Mouse (Mus musculus): ENCODE measurements around the gene Trabd2b. TPM values are rescaled to one million over a fixed set of nuclear protein-coding genes. Genes with fewer than 3 reads are reported as not detected.

Gene Trabd2b
- polyA plus RNA-seq, 1 experiment, result 0.63 TPM

DNA sequence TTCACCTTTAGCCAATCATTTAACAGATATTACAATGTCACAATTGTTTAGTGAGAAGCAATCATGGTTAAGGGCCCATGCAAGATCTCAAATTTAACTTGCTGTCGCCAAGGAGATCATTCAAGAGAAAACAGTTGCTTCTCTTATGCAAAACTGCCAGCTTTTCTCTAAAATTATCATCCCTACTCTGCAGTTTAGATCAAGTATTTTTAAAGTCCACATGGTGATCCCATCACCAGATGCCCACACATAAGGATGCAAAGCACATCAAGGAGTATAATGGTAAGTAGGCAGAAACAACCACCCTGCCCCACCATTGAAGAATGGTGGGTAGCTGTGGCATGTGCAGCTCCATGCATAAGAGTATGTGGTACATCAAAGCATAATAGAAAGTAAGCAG, 229.8 kb downstream of the Trabd2b start:
- Histone ChIP-seq H3K4me3 (ENCODE audit: low read depth, low read length) (no peak overlapping the region), H3K27me3 (ENCODE audit: control insufficient read depth, insufficient read depth, low read length, poor library complexity, severe bottlenecking) (no peaks in the 10 kb centered on the region), H3K27ac (ENCODE audit: insufficient read depth, low read length) (no peak overlapping the region), H3K4me1 (ENCODE audit: control insufficient read depth, insufficient read depth, low read length) (no peaks in the 10 kb centered on the region), H3K36me3 (ENCODE audit: control insufficient read depth, insufficient read depth, low read length, poor library complexity, severe bottlenecking) (no peaks in the 10 kb centered on the region), H3K9me3 (replicated peaks; ENCODE audit: control insufficient read depth, insufficient read depth, low read length, poor library complexity, severe bottlenecking) (no peaks in the 10 kb centered on the region), H3K9ac (ENCODE audit: low read depth, poor library complexity, severe bottlenecking) (no peak overlapping the region)
- TF ChIP-seq EP300 (IDR thresholded peaks at IDR 0.05; ENCODE audit: insufficient read depth, low read depth, low read length) (no peak), POLR2A (IDR thresholded peaks at IDR 0.05; ENCODE audit: insufficient read depth, low read length) (no peak), CTCF (IDR thresholded peaks at IDR 0.05; ENCODE audit: low read depth, low read length) (no peak)

DNA sequence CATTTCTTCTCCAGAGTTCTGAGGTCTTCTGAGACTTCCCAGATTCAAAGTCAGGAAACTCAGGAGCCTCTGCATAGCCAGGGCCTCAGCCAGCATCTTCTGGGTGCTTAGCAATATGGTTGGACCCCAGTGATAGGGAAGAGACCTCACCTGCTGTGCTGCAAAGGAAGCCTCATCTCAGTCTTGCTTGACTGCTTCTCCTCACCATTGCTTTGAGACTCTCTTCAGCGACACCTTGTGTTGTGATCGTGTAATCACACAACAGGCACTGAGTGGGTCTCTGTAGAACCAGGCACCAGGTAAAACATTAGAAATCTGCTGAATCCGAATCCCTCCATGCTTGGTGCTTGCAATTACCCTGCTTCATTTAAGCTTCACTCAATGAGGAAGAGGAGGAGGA, 230.6 kb downstream of the Trabd2b start:
- no peak overlapping the region for H3K4me3 ChIP-seq (ENCODE audit: low read depth, low read length)
- no peaks in the 10 kb centered on the region for H3K27me3 ChIP-seq (ENCODE audit: control insufficient read depth, insufficient read depth, low read length, poor library complexity, severe bottlenecking)
- H3K9ac ChIP-seq (ENCODE audit: low read depth, poor library complexity, severe bottlenecking), result no peak overlapping the region
- H3K36me3 ChIP-seq (ENCODE audit: control insufficient read depth, insufficient read depth, low read length, poor library complexity, severe bottlenecking), result no peaks in the 10 kb centered on the region
- no peaks in the 10 kb centered on the region for H3K4me1 ChIP-seq (ENCODE audit: control insufficient read depth, insufficient read depth, low read length)
- no peaks in the 10 kb centered on the region for H3K9me3 ChIP-seq (replicated peaks; ENCODE audit: control insufficient read depth, insufficient read depth, low read length, poor library complexity, severe bottlenecking)
- TF ChIP-seq CTCF (IDR thresholded peaks at IDR 0.05; ENCODE audit: low read depth, low read length), result peak; percentile 34
- TF ChIP-seq POLR2A (IDR thresholded peaks at IDR 0.05; ENCODE audit: insufficient read depth, low read length), result no peak
- no peak for TF ChIP-seq EP300 (IDR thresholded peaks at IDR 0.05; ENCODE audit: insufficient read depth, low read depth, low read length)
- no peak overlapping the region for H3K27ac ChIP-seq (ENCODE audit: insufficient read depth, low read length)

DNA sequence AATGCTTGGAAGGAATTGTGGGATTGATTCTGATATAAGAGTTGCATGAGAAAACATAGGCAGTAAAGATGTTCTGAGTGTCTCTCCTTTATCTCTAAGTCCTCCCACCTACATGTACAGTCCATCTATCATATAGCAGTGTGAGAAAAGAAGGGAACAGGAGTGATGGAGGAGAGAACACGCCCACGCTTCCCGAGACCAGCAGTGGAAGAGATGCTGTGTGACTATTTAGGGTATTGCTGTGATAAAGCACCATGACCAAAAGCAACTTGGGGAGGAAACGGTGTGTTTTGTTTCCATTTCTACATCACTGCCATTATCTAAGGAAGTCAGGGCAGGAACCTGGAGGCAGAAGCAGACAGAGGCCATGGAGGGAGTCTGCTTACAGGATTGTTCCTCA, 235.9 kb downstream of the Trabd2b start:
- H3K27ac ChIP-seq (ENCODE audit: insufficient read depth, low read length), result no peak overlapping the region
- H3K27me3 ChIP-seq (ENCODE audit: control insufficient read depth, insufficient read depth, low read length, poor library complexity, severe bottlenecking), result no peaks in the 10 kb centered on the region
- H3K36me3 ChIP-seq (ENCODE audit: control insufficient read depth, insufficient read depth, low read length, poor library complexity, severe bottlenecking), result no peaks in the 10 kb centered on the region
- H3K9me3 ChIP-seq (replicated peaks; ENCODE audit: control insufficient read depth, insufficient read depth, low read length, poor library complexity, severe bottlenecking), result no peaks in the 10 kb centered on the region
- H3K4me1 ChIP-seq (ENCODE audit: control insufficient read depth, insufficient read depth, low read length), result no peaks in the 10 kb centered on the region
- TF ChIP-seq CTCF (IDR thresholded peaks at IDR 0.05; ENCODE audit: low read depth, low read length), result no peak
- TF ChIP-seq EP300 (IDR thresholded peaks at IDR 0.05; ENCODE audit: insufficient read depth, low read depth, low read length), result no peak
- no peak for TF ChIP-seq POLR2A (IDR thresholded peaks at IDR 0.05; ENCODE audit: insufficient read depth, low read length)
- no peak overlapping the region for H3K9ac ChIP-seq (ENCODE audit: low read depth, poor library complexity, severe bottlenecking)
- no peak overlapping the region for H3K4me3 ChIP-seq (ENCODE audit: low read depth, low read length)

DNA sequence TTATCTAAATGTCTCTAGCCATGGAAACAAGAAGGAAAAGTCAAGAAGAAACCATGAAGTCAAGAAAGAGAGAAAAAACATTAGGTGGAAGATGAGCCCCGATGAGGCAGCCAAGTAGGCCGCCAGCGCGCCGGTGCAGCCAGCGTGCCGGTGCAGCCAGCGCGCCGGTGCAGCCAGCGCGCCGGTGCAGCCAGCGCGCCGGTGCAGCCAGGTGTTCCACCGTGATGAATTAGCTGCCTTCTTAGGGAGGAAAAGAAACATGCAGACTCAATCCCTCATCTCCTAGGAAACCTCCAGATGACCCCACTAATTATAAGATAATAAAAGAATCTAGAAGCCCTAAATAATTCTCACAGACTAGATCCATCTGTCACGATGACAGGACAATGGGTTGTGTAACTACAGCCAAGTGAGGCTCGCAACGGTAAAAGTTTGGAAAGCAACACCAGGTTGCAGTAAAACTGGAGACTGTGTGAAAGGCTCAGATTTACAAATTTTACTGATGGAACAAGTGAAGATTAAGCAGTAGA, 237.2 kb downstream of the Trabd2b start:
- H3K27me3 ChIP-seq (ENCODE audit: control insufficient read depth, insufficient read depth, low read length, poor library complexity, severe bottlenecking), result 0 out of 2 replicates have a peak, but pooled peaks cover 2% of the 10 kb centered on the region
- H3K4me3 ChIP-seq (ENCODE audit: low read depth, low read length), result no peak overlapping the region
- no peaks in the 10 kb centered on the region for H3K9me3 ChIP-seq (replicated peaks; ENCODE audit: control insufficient read depth, insufficient read depth, low read length, poor library complexity, severe bottlenecking)

DNA sequence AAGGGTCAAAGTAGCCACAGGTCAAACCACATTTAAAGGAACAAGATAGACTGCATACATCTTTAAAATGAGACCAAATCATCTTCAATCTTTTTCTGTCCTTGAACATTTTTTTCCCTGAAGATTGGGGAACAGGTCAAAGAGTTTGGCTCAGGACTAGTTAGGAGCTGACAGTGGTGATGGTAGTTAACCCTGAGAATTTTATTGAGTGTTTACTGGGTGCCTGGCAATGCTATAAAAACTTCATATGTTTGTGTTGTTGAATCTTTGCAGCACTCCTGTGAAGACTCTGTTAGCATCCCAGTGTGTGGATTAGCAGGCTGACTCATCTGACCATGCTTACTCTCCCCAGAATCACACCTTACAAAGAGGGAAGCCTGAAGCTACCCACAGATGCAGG, 238.8 kb downstream of the Trabd2b start:
- TF ChIP-seq EP300 (IDR thresholded peaks at IDR 0.05; ENCODE audit: insufficient read depth, low read depth, low read length), result no peak
- H3K9ac ChIP-seq (ENCODE audit: low read depth, poor library complexity, severe bottlenecking), result no peak overlapping the region
- no peak overlapping the region for H3K4me3 ChIP-seq (ENCODE audit: low read depth, low read length)
- no peak overlapping the region for H3K27ac ChIP-seq (ENCODE audit: insufficient read depth, low read length)
- H3K36me3 ChIP-seq (ENCODE audit: control insufficient read depth, insufficient read depth, low read length, poor library complexity, severe bottlenecking), result no peaks in the 10 kb centered on the region
- peaks cover 2% of the 10 kb centered on the region; the same call in 1 of the 2 replicates for H3K27me3 ChIP-seq (ENCODE audit: control insufficient read depth, insufficient read depth, low read length, poor library complexity, severe bottlenecking)
- no peaks in the 10 kb centered on the region for H3K9me3 ChIP-seq (replicated peaks; ENCODE audit: control insufficient read depth, insufficient read depth, low read length, poor library complexity, severe bottlenecking)
- peaks cover 1% of the 10 kb centered on the region for H3K4me1 ChIP-seq (ENCODE audit: control insufficient read depth, insufficient read depth, low read length)

More for the DNA sequence above, 237.2 kb downstream of the Trabd2b start:
- H3K9ac ChIP-seq (ENCODE audit: low read depth, poor library complexity, severe bottlenecking), result no peak overlapping the region
- H3K27ac ChIP-seq (ENCODE audit: insufficient read depth, low read length), result no peak overlapping the region
- TF ChIP-seq POLR2A (IDR thresholded peaks at IDR 0.05; ENCODE audit: insufficient read depth, low read length), result no peak
- TF ChIP-seq CTCF (IDR thresholded peaks at IDR 0.05; ENCODE audit: low read depth, low read length), result no peak
- TF ChIP-seq EP300 (IDR thresholded peaks at IDR 0.05; ENCODE audit: insufficient read depth, low read depth, low read length), result no peak
- H3K4me1 ChIP-seq (ENCODE audit: control insufficient read depth, insufficient read depth, low read length), result no peaks in the 10 kb centered on the region
- no peaks in the 10 kb centered on the region for H3K36me3 ChIP-seq (ENCODE audit: control insufficient read depth, insufficient read depth, low read length, poor library complexity, severe bottlenecking)

DNA sequence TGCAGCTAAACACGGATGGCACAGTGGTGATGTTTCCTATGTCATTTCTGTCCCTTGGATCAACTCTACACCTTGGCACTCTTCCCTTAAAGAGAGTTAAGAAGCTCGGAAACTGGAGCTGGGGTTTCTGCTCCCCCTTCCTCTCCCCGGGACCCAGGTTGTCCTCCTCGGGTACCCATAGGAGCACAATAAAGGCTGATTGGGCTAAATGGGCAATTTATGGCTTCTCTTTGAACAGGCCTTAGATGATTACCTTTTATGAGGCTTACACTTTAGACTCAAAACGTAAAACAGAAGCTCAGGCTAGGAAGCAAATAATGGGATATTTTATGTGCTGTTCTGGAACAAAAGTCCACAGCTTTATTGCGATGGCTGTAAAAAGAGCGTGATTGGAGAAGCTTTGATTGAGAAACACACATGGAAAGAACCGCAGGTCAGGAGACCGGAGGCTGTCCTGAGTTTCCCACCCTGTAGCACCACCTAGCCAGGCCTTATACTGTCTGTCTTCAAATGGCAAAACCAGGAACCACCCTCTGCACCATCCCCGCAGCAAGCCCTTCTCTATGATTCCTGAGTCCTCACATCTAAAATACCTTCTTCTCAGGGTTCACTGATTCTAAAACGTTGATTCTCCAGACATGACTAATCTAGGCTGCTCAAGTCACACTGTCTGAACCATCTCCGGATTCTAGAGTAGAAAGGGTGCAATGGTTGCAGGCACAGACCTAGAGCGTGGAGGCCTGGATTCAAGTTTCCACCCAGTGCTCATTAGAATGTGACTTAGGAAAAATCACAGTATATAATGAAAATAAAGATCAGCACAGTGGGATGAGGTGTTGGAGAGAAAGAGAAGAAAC, 240.5 kb downstream of the Trabd2b start:
- Histone ChIP-seq H3K36me3 (ENCODE audit: control insufficient read depth, insufficient read depth, low read length, poor library complexity, severe bottlenecking) (no peaks in the 10 kb centered on the region), H3K9me3 (replicated peaks; ENCODE audit: control insufficient read depth, insufficient read depth, low read length, poor library complexity, severe bottlenecking) (no peaks in the 10 kb centered on the region), H3K4me3 (ENCODE audit: low read depth, low read length) (no peak overlapping the region), H3K4me1 (ENCODE audit: control insufficient read depth, insufficient read depth, low read length) (peaks cover 1% of the 10 kb centered on the region), H3K27ac (ENCODE audit: insufficient read depth, low read length) (no peak overlapping the region), H3K27me3 (ENCODE audit: control insufficient read depth, insufficient read depth, low read length, poor library complexity, severe bottlenecking) (peaks cover 2% of the 10 kb centered on the region; the same call in 1 of the 2 replicates), H3K9ac (ENCODE audit: low read depth, poor library complexity, severe bottlenecking) (no peak overlapping the region)
- no peak for TF ChIP-seq EP300 (IDR thresholded peaks at IDR 0.05; ENCODE audit: insufficient read depth, low read depth, low read length)
- TF ChIP-seq POLR2A (IDR thresholded peaks at IDR 0.05; ENCODE audit: insufficient read depth, low read length), result no peak
- TF ChIP-seq CTCF (IDR thresholded peaks at IDR 0.05; ENCODE audit: low read depth, low read length), result no peak

Data from ES-Bruce4 (cell line).